Mouse (Mus musculus) MEL (cell line): ENCODE measurements around the gene Rsad2. TPM values are rescaled to one million over a fixed set of nuclear protein-coding genes. Genes with fewer than 3 reads are reported as not detected.

Experiments
- DNase-seq: peaks from one replicate; pipeline ENCODE4 v3.0.0; 2011; ENCODE audit warnings: low read depth, low spot score
- H3K27ac ChIP-seq: 2 replicates; pipeline ENCODE4 v1.5.1; 2012; ENCODE audit warnings: low read depth, mild to moderate bottlenecking, control low read depth, low read length, moderate library complexity; ENCODE audit not compliant: control insufficient read depth
- H3K27me3 ChIP-seq, 2 experiments: fragments of 150-350 bp in 1 of 2; sonication (generic) in 1 of 2; 2 replicates each; pipeline ENCODE4 v1.6.1; 2012; ENCODE audit warnings: low read length in 2 of 2, mild to moderate bottlenecking in 2 of 2, improper control_type of control experiment in 1 of 2, moderate library complexity in 1 of 2; ENCODE audit not compliant: insufficient read depth in 2 of 2, control insufficient read depth in 1 of 2
- H3K36me3 ChIP-seq, 2 experiments: 2 replicates each; pipeline ENCODE4 v1.6.1; 2012 to 2014; ENCODE audit warnings: low read length in 2 of 2, improper control_type of control experiment in 1 of 2, inconsistent platforms in 1 of 2, mild to moderate bottlenecking in 1 of 2; ENCODE audit not compliant: insufficient read depth in 2 of 2, control insufficient read depth in 1 of 2
- H3K4me1 ChIP-seq, 2 experiments: fragments of 150-350 bp in 1 of 2; sonication (generic) in 1 of 2; 2 replicates each; pipeline ENCODE4 v1.6.1; 2012; ENCODE audit warnings: low read length in 2 of 2, improper control_type of control experiment in 1 of 2, mild to moderate bottlenecking in 1 of 2; ENCODE audit not compliant: insufficient read depth in 2 of 2, control insufficient read depth in 1 of 2
- H3K4me3 ChIP-seq, 2 experiments: fragments of 150-350 bp in 1 of 2; sonication (generic) in 1 of 2; 2 replicates each; pipeline ENCODE4 v1.5.1; 2012; ENCODE audit warnings: low read depth in 2 of 2, low read length in 2 of 2, mild to moderate bottlenecking in 2 of 2, moderate library complexity in 2 of 2, control low read depth in 1 of 2, improper control_type of control experiment in 1 of 2; ENCODE audit not compliant: control insufficient read depth in 1 of 2, insufficient read depth in 1 of 2
- H3K79me2 ChIP-seq: 2 replicates; pipeline ENCODE4 v1.6.1; 2012; ENCODE audit warnings: mild to moderate bottlenecking, low read length, moderate library complexity; ENCODE audit not compliant: control insufficient read depth, poor library complexity, insufficient read depth
- H3K9ac ChIP-seq: 2 replicates; pipeline ENCODE4 v1.6.1; 2012; ENCODE audit warnings: low read depth, mild to moderate bottlenecking, control low read depth, low read length, moderate library complexity; ENCODE audit not compliant: control insufficient read depth, poor library complexity, severe bottlenecking
- H3K9me3 ChIP-seq: fragments of 150-350 bp; sonication (generic); replicated peaks from 2 replicates; pipeline ENCODE4 v1.6.1; 2012; ENCODE audit warnings: mild to moderate bottlenecking, low read length, improper control_type of control experiment, moderate library complexity; ENCODE audit not compliant: insufficient read depth
- CHD2 ChIP-seq: IDR thresholded peaks from 2 replicates; pipeline ENCODE4 v1.6.1; 2011; ENCODE audit warnings: low read length, improper control_type of control experiment
- E2F4 ChIP-seq: IDR thresholded peaks from 2 replicates; pipeline ENCODE4 v1.6.1; 2011; ENCODE audit warnings: low read depth, low read length, improper control_type of control experiment, borderline replicate concordance
- ELF1 ChIP-seq: IDR thresholded peaks from 2 replicates; pipeline ENCODE4 v1.6.1; 2014; ENCODE audit warnings: low read depth, mild to moderate bottlenecking, inconsistent platforms, low read length, improper control_type of control experiment, moderate library complexity
- ETS1 ChIP-seq: IDR thresholded peaks from 2 replicates; pipeline ENCODE4 v1.6.1; 2012; ENCODE audit warnings: low read depth, mild to moderate bottlenecking, inconsistent platforms, low read length, improper control_type of control experiment, moderate library complexity
- GATA1 ChIP-seq: IDR thresholded peaks from 2 replicates; pipeline ENCODE4 v1.6.1; 2011; ENCODE audit warnings: low read depth, low read length, improper control_type of control experiment
- HCFC1 ChIP-seq: IDR thresholded peaks from 2 replicates; pipeline ENCODE4 v1.6.1; 2012; ENCODE audit warnings: low read depth, mild to moderate bottlenecking, inconsistent platforms, low read length, improper control_type of control experiment, moderate library complexity
- JUND ChIP-seq: IDR thresholded peaks from 2 replicates; pipeline ENCODE4 v1.6.1; 2011; ENCODE audit warnings: low read depth, mild to moderate bottlenecking, improper control_type of control experiment, low read length
- KAT2A ChIP-seq: conservative IDR thresholded peaks from 2 replicates; pipeline ENCODE4 v1.6.1; 2012; ENCODE audit warnings: low read depth, low read length, improper control_type of control experiment, inconsistent platforms
- MAX ChIP-seq: IDR thresholded peaks from 2 replicates; pipeline ENCODE4 v1.6.1; 2011; ENCODE audit warnings: low read length, improper control_type of control experiment
- MAZ ChIP-seq: IDR thresholded peaks from 2 replicates; pipeline ENCODE4 v1.6.1; 2012; ENCODE audit warnings: low read depth, mild to moderate bottlenecking, inconsistent platforms, low read length, improper control_type of control experiment
- MEF2A ChIP-seq: IDR thresholded peaks from 2 replicates; pipeline ENCODE4 v1.6.1; 2014; ENCODE audit warnings: low read depth, mild to moderate bottlenecking, inconsistent platforms, low read length, improper control_type of control experiment; ENCODE audit not compliant: poor library complexity, insufficient replicate concordance, severe bottlenecking; ENCODE audit errors: extremely low read depth
- MXI1 ChIP-seq: IDR thresholded peaks from 2 replicates; pipeline ENCODE4 v1.6.1; 2011; ENCODE audit warnings: mild to moderate bottlenecking, low read depth, low read length, improper control_type of control experiment
- MYB ChIP-seq: IDR thresholded peaks from 2 replicates; pipeline ENCODE4 v1.6.1; 2011; ENCODE audit warnings: mild to moderate bottlenecking, low read depth, low read length, improper control_type of control experiment
- RAD21 ChIP-seq: IDR thresholded peaks from 2 replicates; pipeline ENCODE4 v1.6.1; 2011; ENCODE audit warnings: mild to moderate bottlenecking, low read depth, low read length, improper control_type of control experiment
- RCOR1 ChIP-seq: IDR thresholded peaks from 2 replicates; pipeline ENCODE4 v1.6.1; 2012; ENCODE audit warnings: low read depth, mild to moderate bottlenecking, inconsistent platforms, low read length, improper control_type of control experiment
- SIN3A ChIP-seq: IDR thresholded peaks from 2 replicates; pipeline ENCODE4 v1.6.1; 2012; ENCODE audit warnings: low read length, improper control_type of control experiment, inconsistent platforms
- SMC3 ChIP-seq: IDR thresholded peaks from 2 replicates; pipeline ENCODE4 v1.6.1; 2011; ENCODE audit warnings: low read depth, low read length, improper control_type of control experiment
- UBTF ChIP-seq: IDR thresholded peaks from 2 replicates; pipeline ENCODE4 v1.6.1; 2012; ENCODE audit warnings: low read depth, mild to moderate bottlenecking, inconsistent platforms, low read length, improper control_type of control experiment, moderate library complexity, borderline replicate concordance; ENCODE audit not compliant: insufficient read depth
- USF1 ChIP-seq: IDR thresholded peaks from 2 replicates; pipeline ENCODE4 v1.6.1; 2014; ENCODE audit warnings: low read depth, mild to moderate bottlenecking, inconsistent platforms, low read length, improper control_type of control experiment, moderate library complexity
- ZKSCAN1 ChIP-seq: IDR thresholded peaks from 2 replicates; pipeline ENCODE4 v1.6.1; 2012; ENCODE audit warnings: low read depth, mild to moderate bottlenecking, inconsistent platforms, low read length, improper control_type of control experiment, moderate library complexity
- ZMIZ1 ChIP-seq: IDR thresholded peaks from 2 replicates; pipeline ENCODE4 v1.6.1; 2012; ENCODE audit warnings: low read depth, mild to moderate bottlenecking, inconsistent platforms, low read length, improper control_type of control experiment, moderate library complexity
- polyA plus RNA-seq, 2 experiments: library from polyadenylated mRNA; stranded (reverse) in 1 of 2; unstranded in 1 of 2; fragments of >175 nt in 1 of 2; fragments of >200 nt in 1 of 2; gene quantifications; 2 replicates each; pipeline versions ENCODE4 v1.2.1 to v1.2.4; 2012; ENCODE audit warnings: low replicate concordance in 2 of 2, low read depth in 1 of 2; ENCODE audit not compliant: insufficient read length in 2 of 2, insufficient read depth in 1 of 2, missing spikeins in 1 of 2
- total RNA-seq: library from RNA; depleted of rRNA; stranded (reverse); fragments of 300-350 nt; gene quantifications from 2 replicates; pipeline ENCODE4 v1.2.3, GENCODE M21; 2012

The Rsad2 gene
- total and polyA plus RNA-seq, 3 experiments, result 0.42 to 0.61 TPM; not detected in 1

DNA sequence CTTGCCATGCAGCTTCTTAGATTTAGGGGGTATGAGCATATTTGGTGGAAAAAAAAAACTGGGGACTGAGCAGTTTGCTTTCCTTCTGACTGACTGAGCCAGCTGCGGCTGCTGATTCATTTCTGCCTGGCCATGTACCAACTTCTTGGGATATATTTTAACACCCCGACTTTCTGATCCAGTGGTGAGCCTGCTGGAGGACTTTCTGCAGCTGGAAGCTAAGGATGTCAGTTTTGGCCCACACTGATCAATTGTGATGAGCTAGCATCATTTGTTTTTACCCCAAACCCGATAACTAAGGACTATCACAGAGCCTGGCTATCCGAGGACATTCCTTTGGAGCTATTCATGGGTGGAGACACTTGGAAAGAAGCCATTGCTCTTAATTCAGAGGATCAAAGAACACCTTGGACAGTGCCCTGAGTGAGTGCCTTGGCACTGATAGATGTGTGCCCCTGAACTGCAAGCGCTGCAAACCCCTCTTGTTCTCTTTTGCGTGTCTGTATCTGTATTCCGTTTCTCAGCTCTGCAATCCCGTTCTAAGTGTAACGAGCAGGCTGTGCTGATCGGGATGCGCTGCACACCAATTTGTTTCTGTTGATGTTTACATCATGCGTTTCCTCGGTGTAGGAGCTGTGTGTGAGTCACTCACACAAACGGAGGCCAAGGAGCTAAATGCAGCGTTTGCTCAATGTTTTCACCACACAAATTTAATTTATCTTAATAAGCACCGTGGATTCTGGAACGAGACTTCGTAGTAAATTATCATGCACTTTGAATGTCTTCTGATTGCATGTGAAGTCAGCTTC lies 22.1 kb upstream of the Rsad2 start:
- Histone ChIP-seq H3K27me3 (no peaks in the 10 kb centered on the region), H3K9me3 (no peaks in the 10 kb centered on the region), H3K36me3 (no peaks in the 10 kb centered on the region), H3K79me2 (no peaks in the 10 kb centered on the region), H3K9ac (no peak overlapping the region), H3K4me1 (no peaks in the 10 kb centered on the region), H3K27ac (no peak overlapping the region), H3K4me3 (no peak overlapping the region)
- no peak for DNase-seq
- TF ChIP-seq RCOR1 (no peak), UBTF (no peak), MXI1 (no peak), KAT2A (no peak), ETS1 (no peak), MYB (no peak), CHD2 (no peak), ZKSCAN1 (no peak), ELF1 (no peak), RAD21 (no peak), MAX (no peak), JUND (no peak)

DNA sequence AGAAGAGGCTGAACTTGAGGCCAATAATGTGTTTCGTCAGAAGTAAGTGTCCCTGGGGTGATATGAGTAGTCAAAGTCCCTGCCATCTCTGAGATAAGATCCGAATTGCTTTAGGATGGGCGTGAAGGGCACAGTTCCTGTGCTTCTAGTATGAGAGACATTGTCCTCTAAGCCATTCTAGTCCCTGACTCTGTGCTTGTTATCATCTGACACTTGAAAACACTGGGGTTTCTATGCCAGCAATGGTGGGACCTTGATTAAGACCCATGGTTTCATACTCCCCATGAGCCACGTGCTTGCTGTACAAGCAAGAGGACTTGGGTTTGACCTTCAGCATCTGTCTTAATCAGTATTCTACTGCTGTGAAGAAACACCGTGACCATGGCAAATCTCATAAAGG lies 20.9 kb upstream of the Rsad2 start:
- no peaks in the 10 kb centered on the region for H3K9me3 ChIP-seq
- no peaks in the 10 kb centered on the region for H3K27me3 ChIP-seq
- no peak overlapping the region for H3K9ac ChIP-seq
- no peak for DNase-seq
- TF ChIP-seq KAT2A, result no peak
- TF ChIP-seq SIN3A, result no peak
- TF ChIP-seq MEF2A, result no peak
- no peak for TF ChIP-seq ZKSCAN1
- TF ChIP-seq E2F4, result no peak
- no peak for TF ChIP-seq USF1
- TF ChIP-seq SMC3, result no peak
- no peak for TF ChIP-seq ELF1
- no peak for TF ChIP-seq ZMIZ1
- TF ChIP-seq HCFC1, result no peak
- no peak for TF ChIP-seq MAZ
- no peak for TF ChIP-seq RAD21
- no peak for TF ChIP-seq GATA1
- H3K4me1 ChIP-seq, result no peaks in the 10 kb centered on the region
- no peak overlapping the region for H3K4me3 ChIP-seq
- no peak overlapping the region for H3K27ac ChIP-seq
- no peaks in the 10 kb centered on the region for H3K79me2 ChIP-seq
- no peaks in the 10 kb centered on the region for H3K36me3 ChIP-seq
